Mouse (Mus musculus) CH12.LX (cell line): ENCODE measurements around the gene Arhgef25. TPM values are rescaled to one million over a fixed set of nuclear protein-coding genes. Genes with fewer than 3 reads are reported as not detected.

Experiments
- DNase-seq: peaks from one replicate; pipeline ENCODE4 v3.0.0-alpha.2; 2013; ENCODE audit errors: extremely low read depth
- H3K27ac ChIP-seq: 2 replicates; pipeline ENCODE4 v1.5.1; 2012; ENCODE audit warnings: low read depth, mild to moderate bottlenecking, control low read depth, moderate library complexity; ENCODE audit not compliant: insufficient read depth
- H3K27me3 ChIP-seq: replicated peaks from 2 replicates; pipeline ENCODE3; 2012; ENCODE audit warnings: inconsistent platforms
- H3K36me3 ChIP-seq, 2 experiments: replicated peaks in 1 of 2; 2 replicates each; pipeline versions ENCODE3 to v1.6.1; 2012; ENCODE audit warnings: inconsistent platforms in 1 of 2, low read length in 1 of 2, mild to moderate bottlenecking in 1 of 2, mixed read lengths in 1 of 2, moderate library complexity in 1 of 2; ENCODE audit not compliant: control insufficient read depth in 1 of 2, insufficient read depth in 1 of 2
- H3K4me1 ChIP-seq, 2 experiments: 2 replicates each; pipeline ENCODE4 v1.6.1; 2012; ENCODE audit warnings: inconsistent platforms in 1 of 2, moderate library complexity in 1 of 2; ENCODE audit not compliant: insufficient read depth in 2 of 2, control insufficient read depth in 1 of 2
- H3K4me2 ChIP-seq: 2 replicates; pipeline ENCODE4 v1.6.1; 2012; ENCODE audit warnings: low read depth, mild to moderate bottlenecking, control low read depth; ENCODE audit not compliant: poor library complexity, insufficient read depth, severe bottlenecking
- H3K4me3 ChIP-seq, 3 experiments: fragments of 150-350 bp in 1 of 3; sonication (generic) in 1 of 3; replicated peaks in 1 of 3; 2 replicates each; pipeline versions ENCODE3 to v1.5.1; 2011 to 2012; ENCODE audit warnings: low read depth in 2 of 3, low read length in 2 of 3, mild to moderate bottlenecking in 2 of 3, moderate library complexity in 2 of 3, control low read depth in 1 of 3, improper control_type of control experiment in 1 of 3, inconsistent platforms in 1 of 3, mixed read lengths in 1 of 3; ENCODE audit not compliant: poor library complexity in 1 of 3
- H3K79me2 ChIP-seq: replicated peaks from 2 replicates; pipeline ENCODE4 v1.6.1; 2012; ENCODE audit warnings: mild to moderate bottlenecking, moderate library complexity; ENCODE audit not compliant: control insufficient read depth, poor library complexity, insufficient read depth, severe bottlenecking; ENCODE audit errors: extremely low read depth
- H3K9ac ChIP-seq: 2 replicates; pipeline ENCODE4 v1.6.1; 2012; ENCODE audit warnings: low read depth, mild to moderate bottlenecking, control low read depth, moderate library complexity; ENCODE audit not compliant: insufficient read depth
- H3K9me3 ChIP-seq: replicated peaks from 2 replicates; pipeline ENCODE3; 2012; ENCODE audit warnings: low read length, inconsistent platforms, mixed read lengths
- BHLHE40 ChIP-seq: IDR thresholded peaks from 2 replicates; pipeline ENCODE4 v1.6.1; 2011; ENCODE audit warnings: mild to moderate bottlenecking, low read depth, low read length, improper control_type of control experiment
- ELF1 ChIP-seq: IDR thresholded peaks from 2 replicates; pipeline ENCODE4 v1.6.1; 2014; ENCODE audit warnings: low read depth, mild to moderate bottlenecking, inconsistent platforms, low read length, improper control_type of control experiment
- HCFC1 ChIP-seq: IDR thresholded peaks from 2 replicates; pipeline ENCODE4 v1.6.1; 2012; ENCODE audit warnings: low read depth, mild to moderate bottlenecking, inconsistent platforms, low read length, improper control_type of control experiment
- KAT2A ChIP-seq: IDR thresholded peaks from 2 replicates; pipeline ENCODE4 v1.6.1; 2012; ENCODE audit warnings: low read length, improper control_type of control experiment, inconsistent platforms; ENCODE audit not compliant: insufficient replicate concordance
- MAFK ChIP-seq: IDR thresholded peaks from 2 replicates; pipeline ENCODE4 v1.6.1; 2011; ENCODE audit warnings: low read length, improper control_type of control experiment; ENCODE audit not compliant: insufficient replicate concordance
- MAX ChIP-seq: IDR thresholded peaks from 2 replicates; pipeline ENCODE4 v1.6.1; 2011; ENCODE audit warnings: low read length, improper control_type of control experiment
- MXI1 ChIP-seq: IDR thresholded peaks from 2 replicates; pipeline ENCODE4 v1.6.1; 2011; ENCODE audit warnings: mild to moderate bottlenecking, low read depth, low read length, improper control_type of control experiment
- MYC ChIP-seq: IDR thresholded peaks from 2 replicates; pipeline ENCODE4 v1.6.1; 2011; ENCODE audit warnings: low read depth, mild to moderate bottlenecking, improper control_type of control experiment, low read length
- NELFE ChIP-seq: IDR thresholded peaks from 2 replicates; pipeline ENCODE4 v1.6.1; 2011; ENCODE audit warnings: low read depth, low read length, improper control_type of control experiment
- NRF1 ChIP-seq: IDR thresholded peaks from 2 replicates; pipeline ENCODE4 v1.6.1; 2014; ENCODE audit warnings: low read depth, mild to moderate bottlenecking, inconsistent platforms, low read length, improper control_type of control experiment, moderate library complexity
- POLR2A ChIP-seq: IDR thresholded peaks from 2 replicates; pipeline ENCODE4 v1.6.1; 2011; ENCODE audit warnings: low read depth, mild to moderate bottlenecking, improper control_type of control experiment, low read length
- RAD21 ChIP-seq: IDR thresholded peaks from 2 replicates; pipeline ENCODE4 v1.6.1; 2011; ENCODE audit warnings: low read depth, mild to moderate bottlenecking, low read length, improper control_type of control experiment, moderate library complexity
- TCF12 ChIP-seq: IDR thresholded peaks from 2 replicates; pipeline ENCODE4 v1.6.1; 2014; ENCODE audit warnings: low read depth, mild to moderate bottlenecking, inconsistent platforms, low read length, improper control_type of control experiment
- USF1 ChIP-seq: IDR thresholded peaks from 2 replicates; pipeline ENCODE4 v1.6.1; 2014; ENCODE audit warnings: low read depth, mild to moderate bottlenecking, inconsistent platforms, low read length, improper control_type of control experiment
- ZC3H11A ChIP-seq: IDR thresholded peaks from 2 replicates; pipeline ENCODE4 v1.6.1; 2012; ENCODE audit warnings: low read depth, mild to moderate bottlenecking, inconsistent platforms, low read length, improper control_type of control experiment
- dilution Hi-C: fragments of 300-500 bp; cut with MboI; formaldehyde crosslinking; loops from 2 replicates; pipeline ENCODE4 v1.14.3; 2020; ENCODE audit warnings: low sequenced_read_pairs; ENCODE audit not compliant: extremely low pct_unique_long_range_greater_than_20kb, extremely low pct_ligation_motif_present
- in situ Hi-C: fragments of 300-500 bp; cut with MboI; formaldehyde crosslinking; loops from 3 replicates; pipeline ENCODE4 v1.14.3; 2019; ENCODE audit warnings: low sequenced_read_pairs, low pct_ligation_motif_present, low pct_unique_long_range_greater_than_20kb, mixed read lengths
- polyA plus RNA-seq: library from polyadenylated mRNA; unstranded; fragments of >175 nt; gene quantifications from 2 replicates; pipeline ENCODE4 v1.2.1, GENCODE M21; 2012; ENCODE audit warnings: low read depth; ENCODE audit not compliant: insufficient read length
- total RNA-seq, 2 experiments: library from RNA; depleted of rRNA; stranded (reverse); fragments of 300-350 nt in 1 of 2; fragments of >200 nt in 1 of 2; gene quantifications; 2 replicates each; pipeline ENCODE4 v1.2.3; 2012 to 2014

Arhgef25 gene
- total and polyA plus RNA-seq, 3 experiments, result 3.3 to 8.7 (median 8.3) TPM

DNA sequence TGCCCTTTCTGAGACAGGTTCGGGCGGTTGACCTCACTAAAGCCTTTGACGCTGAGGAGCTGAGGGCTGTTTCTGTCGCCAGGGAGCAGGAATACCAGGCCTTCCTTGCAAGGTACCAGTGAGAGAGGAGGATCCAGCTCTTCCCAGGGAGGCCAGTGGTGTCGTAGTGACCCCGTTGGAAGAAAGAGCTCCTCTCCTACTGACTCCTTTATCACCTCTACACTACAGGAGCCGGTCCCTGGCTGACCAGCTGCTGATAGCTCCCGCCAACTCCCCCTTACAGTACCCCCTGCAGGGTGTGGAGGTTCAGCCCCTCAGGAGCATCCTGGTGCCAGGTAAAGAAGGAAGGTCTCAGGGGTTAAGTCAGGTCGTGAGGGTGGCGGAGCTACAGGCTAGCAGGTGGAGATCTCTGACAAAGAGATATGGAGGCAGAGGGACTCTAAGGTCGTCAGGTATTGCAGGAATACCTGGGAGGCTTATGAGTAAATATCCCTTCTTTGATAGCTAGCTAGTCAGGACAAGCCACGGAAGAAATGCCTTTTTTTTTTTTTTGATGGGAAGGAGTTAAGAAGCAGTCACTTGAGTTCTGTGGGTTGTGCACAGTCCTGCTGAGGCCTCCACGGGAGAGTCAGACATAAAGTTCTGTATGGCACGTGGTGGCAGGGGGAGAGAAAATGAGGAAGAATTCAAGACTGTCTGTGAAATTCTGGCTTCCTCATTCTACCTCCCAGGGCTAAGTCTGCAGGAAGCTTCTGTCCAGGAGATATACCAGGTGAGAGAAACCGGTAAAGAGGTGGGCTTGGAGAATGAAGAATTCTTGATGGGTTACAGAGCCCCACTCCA lies 22.9 kb downstream of the Arhgef25 start:
- no peak for DNase-seq
- H3K4me1 ChIP-seq, result peaks cover 12 to 25% of the 10 kb centered on the region in 2 experiments
- H3K4me2 ChIP-seq, result peak overlapping the region; percentile 41

DNA sequence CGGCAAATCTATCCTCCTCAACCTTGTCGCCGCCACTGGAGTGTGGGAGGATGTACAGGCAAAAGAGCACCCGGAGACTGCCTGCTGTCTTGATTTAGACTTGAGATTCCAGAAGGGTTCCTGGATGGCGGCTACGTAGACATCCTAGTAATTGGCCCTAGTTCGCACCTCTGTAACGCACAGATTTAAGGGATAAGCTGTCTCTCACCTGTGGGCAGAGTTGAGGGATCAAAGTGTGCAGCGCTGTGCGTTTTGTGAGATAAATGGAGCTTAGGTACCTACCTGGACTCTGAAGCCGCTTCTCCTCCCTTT lies 23.5 kb downstream of the Arhgef25 start:
- Histone ChIP-seq H3K36me3 (peaks cover 0 to 5% of the 10 kb centered on the region in 2 experiments), H3K27ac (no peak overlapping the region), H3K4me1 (peaks cover 12 to 23% of the 10 kb centered on the region in 2 experiments), H3K9me3 (peaks cover 23% of the 10 kb centered on the region), H3K9ac (no peak overlapping the region; the same call in 1 of the 2 replicates), H3K4me2 (peak overlapping the region; percentile 41), H3K4me3 (peak overlapping the region in 2 of 3 experiments; percentile 51 to 77), H3K27me3 (peaks cover 3% of the 10 kb centered on the region), H3K79me2 (no peaks in the 10 kb centered on the region; the same call in 1 of the 2 replicates)
- dilution Hi-C loops (no loop called here), in situ Hi-C loops (loop anchor here (5.0 kb wide), 1 partner anchor 39 kb away; no protein-coding TSS in a partner anchor)
- DNase-seq, result no peak
- TF ChIP-seq POLR2A (no peak), KAT2A (no peak), ZC3H11A (no peak)

More for the DNA sequence above, 22.9 kb downstream of the Arhgef25 start:
- peak overlapping the region in 1 of 3 experiments; percentile 77 for H3K4me3 ChIP-seq
- peaks cover 0 to 11% of the 10 kb centered on the region in 2 experiments for H3K36me3 ChIP-seq
- in situ Hi-C loops, result loop anchor here (5.0 kb wide), 1 partner anchor 40 kb away; no protein-coding TSS in a partner anchor
- no peak overlapping the region; the same call in 1 of the 2 replicates for H3K9ac ChIP-seq
- no peaks in the 10 kb centered on the region; the same call in 1 of the 2 replicates for H3K79me2 ChIP-seq
- H3K27me3 ChIP-seq, result peaks cover 8% of the 10 kb centered on the region
- peaks cover 23% of the 10 kb centered on the region for H3K9me3 ChIP-seq
- dilution Hi-C loops, result no loop called here
- 0 out of 2 replicates have a peak, but pooled peaks have one; percentile 31 for TF ChIP-seq MXI1
- TF ChIP-seq RAD21, result no peak
- no peak for TF ChIP-seq MYC
- no peak overlapping the region for H3K27ac ChIP-seq

DNA sequence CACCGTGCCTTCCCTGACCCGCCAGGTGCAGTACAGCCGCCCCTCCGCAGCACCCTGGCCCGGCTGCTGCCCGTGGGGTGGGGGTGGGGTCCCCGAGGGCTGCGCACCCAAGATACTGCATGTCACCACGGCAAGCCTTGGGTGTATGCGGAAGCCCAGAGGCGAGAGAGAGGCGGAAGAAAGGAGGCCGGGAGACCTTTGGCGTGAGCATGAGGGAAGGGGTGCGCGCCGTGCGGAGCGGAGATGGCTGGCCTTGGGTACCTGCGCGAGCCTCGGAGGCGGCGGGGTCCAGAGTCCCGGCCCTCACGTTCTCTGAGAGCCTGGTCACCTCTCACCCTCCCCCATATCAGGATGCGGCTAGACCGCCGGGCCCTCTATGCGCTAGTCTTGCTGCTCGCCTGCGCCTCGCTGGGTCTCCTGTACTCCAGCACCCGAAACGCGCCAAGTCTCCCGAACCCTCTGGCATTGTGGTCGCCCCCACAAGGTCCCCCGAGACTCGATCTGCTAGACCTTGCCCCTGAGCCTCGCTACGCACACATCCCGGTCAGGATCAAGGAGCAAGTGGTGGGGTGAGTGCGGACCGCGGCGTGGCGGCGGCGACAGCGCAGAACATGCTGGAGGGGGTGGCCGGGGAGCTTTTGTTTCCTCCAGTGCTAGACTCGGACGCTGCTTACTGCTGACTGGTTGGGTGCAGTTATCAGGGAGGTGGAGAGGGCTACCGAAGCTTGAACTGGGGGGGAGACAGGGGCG lies 24.1 kb downstream of the Arhgef25 start:
- H3K79me2 ChIP-seq, result no peaks in the 10 kb centered on the region; the same call in 1 of the 2 replicates
- TF ChIP-seq MYC (no peak), MXI1 (peak; percentile 34; the same call in 1 of the 2 replicates), POLR2A (no peak), USF1 (no peak), BHLHE40 (no peak), TCF12 (0 out of 2 replicates have a peak, but pooled peaks have one; percentile 20), MAX (no peak; the same call in 1 of the 2 replicates), NELFE (no peak), HCFC1 (no peak), NRF1 (peak; percentile 24), ZC3H11A (no peak), ELF1 (peak; percentile 74), MAFK (no peak)
- TF ChIP-seq, all 38 proteins: peak for 4
- Histone ChIP-seq H3K9me3 (peaks cover 23% of the 10 kb centered on the region), H3K27me3 (peaks cover 3% of the 10 kb centered on the region), H3K36me3 (peaks cover 0 to 3% of the 10 kb centered on the region in 2 experiments), H3K4me1 (peaks cover 12 to 20% of the 10 kb centered on the region in 2 experiments), H3K4me3 (peak overlapping the region; percentile 33 to 77 (median 51)), H3K9ac (peak overlapping the region; percentile 69), H3K4me2 (peak overlapping the region; percentile 41), H3K27ac (peak overlapping the region; percentile 27)
- DNase-seq, result no peak
- in situ Hi-C loops, result loop anchor here (5.0 kb wide), 1 partner anchor 39 kb away; no protein-coding TSS in a partner anchor
- dilution Hi-C loops, result no loop called here
